Mouse (Mus musculus): ENCODE data around the gene Fbxo44. TPM values are rescaled to one million over a fixed set of nuclear protein-coding genes. Genes with fewer than 3 reads are reported as not detected.

Fbxo44 gene
- polyA plus RNA-seq, 1 experiment from 2014 or later, result 20.6 TPM

GRCm38 (mm10) chr4:148168287-148168686 lies 8.0 kb upstream of the Fbxo44 start:
- Histone ChIP-seq H3K4me2 (replicated peaks; ENCODE audit: low read depth, low read length) (no peak overlapping the region), H3K4me1 (ENCODE audit: insufficient read depth, low read length) (peaks cover 15% of the 10 kb centered on the region; the same call in 1 of the 2 replicates), H3K4me3 (ENCODE audit: low read length) (no peak overlapping the region), H3K27ac (ENCODE audit: low read length) (no peak overlapping the region), H3K36me3 (ENCODE audit: insufficient read depth, low read length) (no peaks in the 10 kb centered on the region), H3K27me3 (ENCODE audit: insufficient read depth, low read length) (peaks cover 82% of the 10 kb centered on the region), H3K9ac (replicated peaks; ENCODE audit: low read length) (no peak overlapping the region), H3K9me3 (ENCODE audit: low read length) (no peaks in the 10 kb centered on the region)
- WGBS, result 19% methylated on average over 7 of the region's 7 CpGs
- ATAC-seq (ENCODE audit: low FRiP score, low TSS enrichment), result no peak

DNA sequence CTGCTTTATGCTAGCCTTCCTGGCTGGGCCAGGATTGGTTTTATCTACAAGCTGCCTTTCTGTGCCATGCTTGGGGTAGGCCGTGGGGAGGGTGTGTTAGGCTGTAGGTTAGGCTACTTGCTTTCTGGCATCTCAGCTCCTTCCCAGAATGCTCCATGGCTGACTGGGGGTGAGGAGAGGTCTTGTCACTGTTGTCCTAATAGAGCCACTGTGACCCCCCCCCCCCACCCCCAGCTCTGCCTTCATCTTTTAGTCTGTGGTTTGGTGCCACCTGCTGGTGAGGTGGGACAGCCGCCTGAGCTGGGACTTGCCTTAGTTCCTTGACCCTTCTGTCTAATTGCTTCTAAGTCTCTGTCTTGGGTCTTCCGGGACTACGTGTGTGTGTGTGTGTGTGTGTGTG lies 6.7 kb upstream of the Fbxo44 start:
- WGBS, result 19% methylated on average over 4 of the region's 4 CpGs
- Histone ChIP-seq H3K4me3 (ENCODE audit: low read length) (no peak overlapping the region), H3K27me3 (ENCODE audit: insufficient read depth, low read length) (peaks cover 82% of the 10 kb centered on the region), H3K9me3 (ENCODE audit: low read length) (no peaks in the 10 kb centered on the region), H3K4me1 (ENCODE audit: insufficient read depth, low read length) (peaks cover 16% of the 10 kb centered on the region; the same call in 1 of the 2 replicates), H3K27ac (ENCODE audit: low read length) (no peak overlapping the region), H3K4me2 (replicated peaks; ENCODE audit: low read depth, low read length) (0 out of 2 replicates have a peak overlapping the region, but pooled peaks have one; percentile 27), H3K36me3 (ENCODE audit: insufficient read depth, low read length) (no peaks in the 10 kb centered on the region), H3K9ac (replicated peaks; ENCODE audit: low read length) (no peak overlapping the region)
- no peak for ATAC-seq (ENCODE audit: low FRiP score, low TSS enrichment)

DNA sequence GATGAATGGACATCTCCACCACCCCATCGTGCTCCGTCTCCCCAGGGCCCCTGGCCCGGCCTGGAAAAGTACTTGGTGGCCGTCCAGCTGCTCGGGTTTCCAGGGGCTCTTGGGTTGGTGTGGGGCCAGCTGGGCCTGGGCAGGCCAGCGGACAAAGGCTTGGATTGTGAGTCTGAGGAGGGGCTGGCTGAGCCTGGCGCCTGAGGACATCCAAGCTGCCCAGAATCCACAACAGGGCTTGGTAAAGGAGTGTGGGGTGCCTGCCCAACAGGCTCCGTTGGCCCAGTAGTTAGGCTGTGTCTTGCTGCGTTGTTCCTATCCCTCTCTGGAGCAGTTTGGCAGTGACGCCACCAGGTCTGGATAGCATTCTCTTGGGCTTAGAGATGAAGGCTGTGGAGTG lies 6.1 kb upstream of the Fbxo44 start:
- Histone ChIP-seq H3K9me3 (ENCODE audit: low read length) (no peaks in the 10 kb centered on the region), H3K4me3 (ENCODE audit: low read length) (no peak overlapping the region), H3K9ac (replicated peaks; ENCODE audit: low read length) (no peak overlapping the region), H3K27ac (ENCODE audit: low read length) (no peak overlapping the region), H3K4me2 (replicated peaks; ENCODE audit: low read depth, low read length) (0 out of 2 replicates have a peak overlapping the region, but pooled peaks have one; percentile 27), H3K27me3 (ENCODE audit: insufficient read depth, low read length) (peaks cover 82% of the 10 kb centered on the region), H3K4me1 (ENCODE audit: insufficient read depth, low read length) (peaks cover 16% of the 10 kb centered on the region; the same call in 1 of the 2 replicates), H3K36me3 (ENCODE audit: insufficient read depth, low read length) (no peaks in the 10 kb centered on the region)
- ATAC-seq (ENCODE audit: low FRiP score, low TSS enrichment), result no peak
- WGBS, result 6% methylated on average over 10 of the region's 10 CpGs

GRCm38 (mm10) chr4:148165551-148165950 lies 5.3 kb upstream of the Fbxo44 start:
- peaks cover 23% of the 10 kb centered on the region; the same call in 1 of the 2 replicates for H3K4me1 ChIP-seq (ENCODE audit: insufficient read depth, low read length)
- H3K9ac ChIP-seq (replicated peaks; ENCODE audit: low read length), result no peak overlapping the region
- WGBS, result 4% methylated on average over 17 of the region's 17 CpGs
- ATAC-seq (ENCODE audit: low FRiP score, low TSS enrichment), result no peak
- no peak overlapping the region for H3K27ac ChIP-seq (ENCODE audit: low read length)
- no peak overlapping the region for H3K4me2 ChIP-seq (replicated peaks; ENCODE audit: low read depth, low read length)
- H3K27me3 ChIP-seq (ENCODE audit: insufficient read depth, low read length), result peaks cover 86% of the 10 kb centered on the region
- no peaks in the 10 kb centered on the region for H3K9me3 ChIP-seq (ENCODE audit: low read length)
- H3K36me3 ChIP-seq (ENCODE audit: insufficient read depth, low read length), result no peaks in the 10 kb centered on the region
- no peak overlapping the region for H3K4me3 ChIP-seq (ENCODE audit: low read length)

DNA sequence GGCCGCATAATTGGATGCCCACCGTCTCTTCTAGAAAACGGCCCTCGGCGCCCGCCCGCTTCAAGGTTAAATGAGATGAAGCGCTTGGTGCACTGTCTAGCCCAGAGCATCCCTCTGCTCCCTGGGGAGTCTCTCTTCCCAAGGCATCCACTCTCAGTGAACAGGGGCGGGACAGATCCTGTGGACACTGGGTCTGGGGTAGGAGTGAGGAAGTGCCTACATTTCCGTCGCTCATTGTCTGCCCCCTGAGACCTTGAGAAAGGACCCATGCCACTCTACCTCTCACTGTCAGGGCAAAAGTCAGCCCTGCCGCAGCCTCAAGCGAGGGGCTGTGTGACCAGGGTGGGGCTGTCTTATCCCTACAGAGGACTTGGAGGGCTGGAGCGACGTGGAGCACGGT lies 4.2 kb upstream of the Fbxo44 start:
- Histone ChIP-seq H3K4me3 (ENCODE audit: low read length) (no peak overlapping the region), H3K9ac (replicated peaks; ENCODE audit: low read length) (no peak overlapping the region), H3K27me3 (ENCODE audit: insufficient read depth, low read length) (peaks cover 81% of the 10 kb centered on the region), H3K9me3 (ENCODE audit: low read length) (no peaks in the 10 kb centered on the region), H3K4me2 (replicated peaks; ENCODE audit: low read depth, low read length) (peak overlapping the region; percentile 50), H3K36me3 (ENCODE audit: insufficient read depth, low read length) (no peaks in the 10 kb centered on the region), H3K4me1 (ENCODE audit: insufficient read depth, low read length) (peaks cover 26% of the 10 kb centered on the region; the same call in 1 of the 2 replicates), H3K27ac (ENCODE audit: low read length) (no peak overlapping the region)
- WGBS, result 2% methylated on average over 16 of the region's 16 CpGs
- ATAC-seq (ENCODE audit: low FRiP score, low TSS enrichment), result no peak

DNA sequence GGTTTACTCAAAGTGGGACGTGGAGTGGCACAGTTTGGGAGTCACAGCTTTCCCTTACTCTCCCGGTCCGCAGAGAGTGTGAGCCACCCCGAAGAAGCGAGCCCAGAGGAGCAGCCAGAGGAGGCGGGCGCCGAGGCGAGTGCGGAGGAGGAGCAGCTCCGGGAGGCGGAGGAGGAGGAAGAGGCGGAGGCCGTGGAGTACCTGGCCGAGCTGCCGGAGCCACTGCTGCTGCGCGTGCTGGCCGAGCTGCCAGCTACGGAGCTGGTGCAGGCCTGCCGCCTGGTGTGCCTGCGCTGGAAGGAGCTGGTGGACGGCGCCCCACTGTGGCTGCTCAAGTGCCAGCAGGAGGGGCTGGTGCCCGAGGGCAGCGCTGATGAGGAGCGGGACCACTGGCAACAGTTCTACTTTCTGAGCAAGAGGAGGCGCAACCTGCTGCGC lies 3.7 kb upstream of the Fbxo44 start:
- H3K4me3 ChIP-seq (ENCODE audit: low read length), result peak overlapping the region; percentile 33
- no peak overlapping the region for H3K27ac ChIP-seq (ENCODE audit: low read length)
- peak; percentile 49 for ATAC-seq (ENCODE audit: low FRiP score, low TSS enrichment)
- no peaks in the 10 kb centered on the region for H3K36me3 ChIP-seq (ENCODE audit: insufficient read depth, low read length)
- peak overlapping the region; percentile 50 for H3K4me2 ChIP-seq (replicated peaks; ENCODE audit: low read depth, low read length)
- H3K27me3 ChIP-seq (ENCODE audit: insufficient read depth, low read length), result peaks cover 80% of the 10 kb centered on the region
- WGBS, result under 1% methylated on average over 29 of the region's 29 CpGs
- no peaks in the 10 kb centered on the region for H3K9me3 ChIP-seq (ENCODE audit: low read length)
- peaks cover 29% of the 10 kb centered on the region for H3K4me1 ChIP-seq (ENCODE audit: insufficient read depth, low read length)
- H3K9ac ChIP-seq (replicated peaks; ENCODE audit: low read length), result peak overlapping the region; percentile 33

DNA sequence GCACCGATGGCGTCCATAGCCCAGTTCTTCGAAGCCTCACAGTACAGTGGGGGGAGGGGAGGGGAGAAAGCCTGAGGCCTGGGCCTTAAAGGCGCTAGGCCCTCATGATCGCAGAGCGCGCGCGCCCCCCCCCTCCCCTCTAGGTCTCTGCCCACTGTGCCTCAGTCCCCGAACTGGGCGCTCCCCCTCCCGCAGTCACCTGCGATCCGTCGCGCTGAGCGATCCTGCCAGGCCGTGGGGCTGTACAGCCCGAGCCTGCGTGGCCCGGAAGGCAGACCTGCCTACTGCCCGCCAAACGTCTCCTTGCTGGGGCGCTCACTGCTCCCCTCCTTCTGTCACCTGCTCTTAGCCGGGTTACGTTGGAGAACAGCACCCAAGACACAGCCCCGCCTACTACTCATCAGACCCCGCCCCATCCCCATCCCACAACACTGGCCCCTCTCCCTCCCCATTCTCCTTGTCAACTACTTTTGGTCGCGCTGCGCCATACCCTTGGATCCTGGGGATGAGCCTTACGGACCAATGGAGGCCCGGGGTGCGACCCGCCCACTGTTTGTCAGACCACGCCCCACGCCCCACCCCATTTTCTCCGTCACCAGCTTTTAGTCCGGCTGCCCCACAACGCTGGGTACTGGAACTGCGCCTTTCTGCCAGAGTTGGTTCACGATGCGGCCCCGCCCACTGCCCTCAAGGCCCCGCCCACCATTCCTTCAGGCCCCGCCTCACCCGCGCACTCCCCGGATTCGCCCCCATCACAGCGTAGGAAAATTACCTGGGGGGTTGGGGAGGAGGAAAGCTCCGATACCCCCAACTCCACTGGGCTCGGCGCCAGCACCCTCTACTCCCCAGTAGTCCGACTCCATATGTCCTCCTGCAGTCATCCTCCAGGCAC lies 492 bp downstream of the Fbxo44 start:
- H3K27ac ChIP-seq (ENCODE audit: low read length), result peak overlapping the region; percentile 51

GRCm38 (mm10) chr4:148158436-148159348 lies 1.6 kb downstream of the Fbxo44 start:
- Histone ChIP-seq H3K27me3 (ENCODE audit: insufficient read depth, low read length) (peaks cover 43% of the 10 kb centered on the region), H3K9me3 (ENCODE audit: low read length) (no peaks in the 10 kb centered on the region), H3K4me1 (ENCODE audit: insufficient read depth, low read length) (peaks cover 25% of the 10 kb centered on the region), H3K4me2 (replicated peaks; ENCODE audit: low read depth, low read length) (peak overlapping the region; percentile 89), H3K4me3 (ENCODE audit: low read length) (peak overlapping the region; percentile 58), H3K9ac (replicated peaks; ENCODE audit: low read length) (peak overlapping the region; percentile 70), H3K27ac (ENCODE audit: low read length) (peak overlapping the region; percentile 32; the same call in 1 of the 2 replicates), H3K36me3 (ENCODE audit: insufficient read depth, low read length) (0 out of 2 replicates have a peak, but pooled peaks cover 7% of the 10 kb centered on the region)
- ATAC-seq (ENCODE audit: low FRiP score, low TSS enrichment), result peak; percentile 3; the same call in 1 of the 2 replicates
- 29% methylated on average over 27 of the region's 27 CpGs for WGBS

More for the DNA sequence above, 492 bp downstream of the Fbxo44 start:
- Histone ChIP-seq H3K36me3 (ENCODE audit: insufficient read depth, low read length) (0 out of 2 replicates have a peak, but pooled peaks cover 7% of the 10 kb centered on the region), H3K9me3 (ENCODE audit: low read length) (no peaks in the 10 kb centered on the region), H3K4me2 (replicated peaks; ENCODE audit: low read depth, low read length) (peak overlapping the region; percentile 89), H3K27me3 (ENCODE audit: insufficient read depth, low read length) (peaks cover 54% of the 10 kb centered on the region), H3K4me3 (ENCODE audit: low read length) (peak overlapping the region; percentile 58), H3K9ac (replicated peaks; ENCODE audit: low read length) (peak overlapping the region; percentile 70), H3K4me1 (ENCODE audit: insufficient read depth, low read length) (peaks cover 25% of the 10 kb centered on the region)
- under 1% methylated on average over 45 of the region's 55 CpGs for WGBS
- ATAC-seq (ENCODE audit: low FRiP score, low TSS enrichment), result peak; percentile 83

DNA sequence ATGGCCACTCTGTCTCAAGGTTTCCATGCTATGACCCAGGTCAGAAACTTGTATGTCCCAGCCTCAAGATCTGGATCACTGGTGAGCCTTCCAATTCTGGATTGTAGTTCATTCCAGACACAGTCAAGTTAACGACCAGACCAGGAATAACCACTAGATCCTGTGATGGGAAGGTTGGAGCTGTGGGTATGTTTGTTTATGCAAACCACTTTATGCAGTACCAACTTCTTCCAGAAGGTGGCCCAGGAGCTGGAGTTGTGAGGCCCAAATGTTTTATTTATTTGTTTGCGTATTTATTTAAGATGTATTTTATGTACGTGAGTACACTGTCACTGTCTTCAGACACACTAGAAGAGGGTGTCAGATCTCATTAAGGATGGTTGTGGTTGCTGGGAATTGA lies 5.3 kb downstream of the Fbxo44 start:
- Histone ChIP-seq H3K27ac (ENCODE audit: low read length) (no peak overlapping the region), H3K4me2 (replicated peaks; ENCODE audit: low read depth, low read length) (no peak overlapping the region), H3K36me3 (ENCODE audit: insufficient read depth, low read length) (0 out of 2 replicates have a peak, but pooled peaks cover 7% of the 10 kb centered on the region), H3K9me3 (ENCODE audit: low read length) (no peaks in the 10 kb centered on the region), H3K4me3 (ENCODE audit: low read length) (no peak overlapping the region), H3K9ac (replicated peaks; ENCODE audit: low read length) (no peak overlapping the region), H3K4me1 (ENCODE audit: insufficient read depth, low read length) (peaks cover 23% of the 10 kb centered on the region), H3K27me3 (ENCODE audit: insufficient read depth, low read length) (peaks cover 6% of the 10 kb centered on the region; the same call in 1 of the 2 replicates)
- ATAC-seq (ENCODE audit: low FRiP score, low TSS enrichment), result no peak
- 60% methylated on average over 3 of the region's 3 CpGs for WGBS

Measured in kidney, embryonic 16.5 days (tissue).